Mouse (Mus musculus) heart, embryonic 13.5 days (tissue): ENCODE data around the gene Dnajc14. TPM values are rescaled to one million over a fixed set of nuclear protein-coding genes. Genes with fewer than 3 reads are reported as not detected.
A peak's percentile ranks its signal among the peaks of the same experiment; 100 is the strongest.
"Not testable (repeated sequence)": the region's sequence is repeated elsewhere in the genome, so short reads cannot be mapped to it uniquely, and the experiment has no call there.

Source experiments
- ATAC-seq: fragments of 200-750 bp; cut with Nextera tagmentation; 2 replicates; pipeline ENCODE4 v1.8.0; 2017; ENCODE audit warnings: moderate TSS enrichment; ENCODE audit not compliant: insufficient number of reproducible peaks, low FRiP score, low TSS enrichment; ENCODE audit errors: extremely low read depth
- H3K27ac ChIP-seq: fragments of 300-500 bp; sonication (generic); replicated peaks from 2 replicates; pipeline ENCODE4 v1.5.1; 2015; ENCODE audit warnings: moderate library complexity, mild to moderate bottlenecking, inconsistent platforms
- H3K27me3 ChIP-seq: fragments of 300-500 bp; sonication (generic); replicated peaks from 2 replicates; pipeline ENCODE4 v1.6.1; 2015; ENCODE audit warnings: mild to moderate bottlenecking, inconsistent platforms
- H3K36me3 ChIP-seq: fragments of 300-500 bp; sonication (generic); 2 replicates; pipeline ENCODE4 v1.6.1; 2015; ENCODE audit warnings: mild to moderate bottlenecking, inconsistent platforms
- H3K4me1 ChIP-seq: fragments of 300-500 bp; sonication (generic); 2 replicates; pipeline ENCODE4 v1.6.1; 2015; ENCODE audit warnings: inconsistent platforms
- H3K4me2 ChIP-seq: fragments of 300-500 bp; sonication (generic); 2 replicates; pipeline ENCODE4 v1.6.1; 2015; ENCODE audit warnings: inconsistent platforms, mild to moderate bottlenecking, moderate library complexity
- H3K4me3 ChIP-seq: fragments of 300-500 bp; sonication (generic); 2 replicates; pipeline ENCODE4 v1.5.1; 2015; ENCODE audit warnings: moderate library complexity, mild to moderate bottlenecking, inconsistent platforms
- H3K9ac ChIP-seq: fragments of 300-500 bp; sonication (generic); 2 replicates; pipeline ENCODE4 v1.6.1; 2015; ENCODE audit warnings: inconsistent platforms, mild to moderate bottlenecking, moderate library complexity
- H3K9me3 ChIP-seq: fragments of 300-500 bp; sonication (generic); 2 replicates; pipeline ENCODE4 v1.6.1; 2016; ENCODE audit warnings: inconsistent platforms
- WGBS: fragments of 180-500 bp; shearing (Covaris S2); methylation state at CpG from one replicate; pipeline ENCODE4 v1.1.7; 2015; ENCODE audit warnings: mixed read lengths; 5-methylcytosine and 5-hydroxymethylcytosine counted together
- polyA plus RNA-seq: library from polyadenylated mRNA; unstranded; fragments of >200 nt; fragmentation: Nextera tagmentation; extraction: Ambion mirVana; gene quantifications from 2 replicates; pipeline ENCODE4 v1.2.1, GENCODE M21; 2015

Dnajc14 gene
- polyA plus RNA-seq, 1 experiment from 2014 or later = 35.3 TPM

DNA sequence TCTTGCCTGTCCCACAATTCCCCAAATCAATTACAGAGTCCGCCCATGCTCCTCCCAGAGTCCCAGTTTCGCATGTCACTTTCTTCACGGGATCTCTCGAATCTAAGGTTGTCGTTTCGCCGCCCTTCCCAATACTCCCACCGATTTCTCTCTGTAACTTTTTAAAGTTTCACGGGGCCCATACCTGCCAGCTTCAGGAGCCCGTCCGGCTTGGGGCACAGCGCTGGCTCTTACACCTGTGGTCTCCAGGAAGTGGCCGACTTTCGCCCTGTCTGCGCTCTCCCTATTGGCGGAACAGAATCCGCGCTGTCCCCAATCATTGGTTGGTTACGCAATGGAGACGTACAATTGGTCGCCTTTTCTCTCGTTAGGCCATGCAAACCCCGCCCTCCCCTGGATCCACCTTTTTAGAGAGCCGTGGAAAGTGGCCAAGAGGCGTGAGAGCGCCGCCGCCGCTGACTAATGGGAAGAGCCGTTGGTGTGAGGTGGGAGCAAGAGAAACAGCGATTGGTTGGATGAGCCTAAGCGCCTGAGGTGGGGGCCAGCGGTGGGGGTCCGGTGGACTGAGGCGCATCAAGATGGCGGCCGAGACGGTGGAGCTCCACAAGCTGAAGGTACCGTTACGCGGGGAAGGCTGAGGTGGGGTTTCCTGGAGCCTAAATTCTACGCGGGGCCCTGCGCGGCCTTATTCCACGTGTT is 17.6 kb downstream of the Dnajc14 start, which contains the start of gene Ormdl2:
Gene Ormdl2, minus strand, starts transcription at position 288 of the 699 bp plus-strand sequence.
- Histone ChIP-seq H3K4me1 (peaks cover 29% of the 10 kb centered on the region), H3K27me3 (no peaks in the 10 kb centered on the region), H3K27ac (peak within 1 kb of the TSS; percentile 54), H3K9me3 (no peaks in the 10 kb centered on the region), H3K4me2 (peak within 1 kb of the TSS; percentile 85), H3K4me3 (peak within 1 kb of the TSS; percentile 81), H3K9ac (peak within 1 kb of the TSS; percentile 92), H3K36me3 (peaks cover 48% of the 10 kb centered on the region)
- ATAC-seq = peak; percentile 98
- under 1% methylated on average over 46 of the region's 46 CpGs for WGBS

DNA sequence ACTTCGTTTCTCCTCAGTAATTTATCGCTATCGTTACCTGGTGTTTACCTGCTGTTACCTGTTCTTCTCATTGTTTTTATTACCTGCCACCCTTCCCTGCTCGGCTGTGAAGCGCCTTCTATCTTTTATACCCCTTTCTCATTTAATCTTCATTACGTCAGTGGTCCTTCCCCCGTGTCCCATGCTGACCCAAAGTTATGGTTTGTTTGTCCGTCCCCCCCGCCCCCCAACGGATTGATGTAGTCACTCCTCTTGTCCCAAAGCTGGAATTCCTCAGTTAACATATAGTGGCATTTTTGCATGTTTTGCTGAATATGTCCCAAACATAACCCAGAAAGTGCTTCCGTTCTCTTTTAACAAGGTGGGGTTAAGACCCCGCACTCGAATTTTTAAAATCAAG is 18.3 kb downstream of the Dnajc14 start:
- Histone ChIP-seq H3K36me3 (peaks cover 47% of the 10 kb centered on the region), H3K4me2 (peak overlapping the region; percentile 85), H3K4me3 (peak overlapping the region; percentile 81), H3K27ac (peak overlapping the region; percentile 54), H3K9me3 (no peaks in the 10 kb centered on the region), H3K27me3 (no peaks in the 10 kb centered on the region), H3K9ac (peak overlapping the region; percentile 92), H3K4me1 (peaks cover 29% of the 10 kb centered on the region)
- WGBS = 1% methylated on average over 13 of the region's 13 CpGs
- ATAC-seq = no peak

DNA sequence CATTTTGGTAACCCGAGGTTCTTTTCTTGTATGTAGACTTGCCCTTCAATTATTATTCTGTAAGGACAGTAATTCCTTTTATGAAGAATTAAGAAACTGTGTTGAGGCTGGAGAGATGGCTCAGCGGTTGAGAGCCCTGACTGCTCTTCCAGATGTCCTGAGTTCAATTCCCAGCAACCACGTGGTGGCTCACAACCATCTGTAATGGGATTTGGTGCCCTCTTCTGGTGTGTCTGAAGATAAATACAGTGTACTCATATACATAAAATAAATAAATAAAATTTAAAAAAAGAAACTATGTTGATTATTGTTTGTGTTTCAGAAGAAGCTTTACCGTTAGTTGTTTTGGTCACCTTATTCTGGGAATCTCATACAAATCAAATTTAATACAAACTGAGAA is 19.2 kb downstream of the Dnajc14 start:
- H3K4me1 ChIP-seq = peaks cover 29% of the 10 kb centered on the region
- not testable (repeated sequence) for H3K27ac ChIP-seq, H3K27me3 ChIP-seq, H3K9ac ChIP-seq, H3K9me3 ChIP-seq, ATAC-seq
- H3K4me2 ChIP-seq = peak overlapping the region; percentile 85
- H3K4me3 ChIP-seq = peak overlapping the region; percentile 81
- WGBS = 70% methylated on average over 4 of the region's 4 CpGs
- peaks cover 45% of the 10 kb centered on the region for H3K36me3 ChIP-seq

DNA sequence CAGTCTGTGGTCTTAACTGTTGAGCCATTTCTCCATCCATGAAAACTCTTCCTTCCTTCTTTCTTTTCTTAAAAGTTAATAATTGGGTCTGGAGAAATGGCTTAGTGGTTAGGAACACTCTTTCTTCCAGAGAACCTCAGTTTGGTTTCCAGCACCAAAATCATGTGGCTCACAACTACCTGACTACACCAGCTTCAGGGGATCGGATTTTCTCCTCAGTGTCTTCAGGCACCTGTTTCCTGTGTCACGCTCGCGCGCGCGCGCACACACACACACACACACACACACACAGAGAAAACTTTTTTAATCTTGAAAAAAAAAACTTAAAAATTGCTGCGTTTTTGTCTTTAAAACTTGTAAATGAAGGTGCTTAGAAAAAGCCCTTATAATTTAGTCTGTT is 20.0 kb downstream of the Dnajc14 start:
- Histone ChIP-seq H3K4me1 (peaks cover 29% of the 10 kb centered on the region), H3K4me3 (no peak overlapping the region), H3K9me3 (no peaks in the 10 kb centered on the region), H3K27me3 (no peaks in the 10 kb centered on the region), H3K9ac (no peak overlapping the region), H3K36me3 (peaks cover 42% of the 10 kb centered on the region), H3K4me2 (no peak overlapping the region), H3K27ac (no peak overlapping the region)
- 95% methylated on average over 9 of the region's 9 CpGs for WGBS
- ATAC-seq = no peak

DNA sequence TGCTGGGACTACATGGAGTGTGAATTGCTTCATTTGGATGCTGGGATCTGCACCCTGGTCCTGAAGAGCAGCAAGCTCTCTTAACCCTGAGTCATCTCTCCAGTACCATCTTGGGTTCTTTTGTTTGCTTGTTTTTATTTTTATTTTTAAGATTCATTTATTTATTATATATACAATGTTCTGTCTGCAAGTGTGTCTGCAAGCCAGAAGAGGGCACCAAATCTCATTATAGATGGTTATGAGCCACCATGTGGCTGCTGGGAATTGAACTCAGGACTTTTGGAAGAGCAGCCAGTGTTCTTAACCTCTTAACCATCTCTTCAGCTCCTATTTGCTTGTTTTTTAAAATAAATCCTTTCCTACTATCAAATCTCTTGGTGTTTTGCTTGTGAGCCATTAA is 33.5 kb downstream of the Dnajc14 start:
- Histone ChIP-seq H3K36me3 (peaks cover 92% of the 10 kb centered on the region), H3K9me3 (no peaks in the 10 kb centered on the region), H3K27ac (no peak overlapping the region), H3K4me3 (no peak overlapping the region), H3K9ac (no peak overlapping the region), H3K27me3 (no peaks in the 10 kb centered on the region), H3K4me2 (no peak overlapping the region), H3K4me1 (no peaks in the 10 kb centered on the region)
- no peak for ATAC-seq

DNA sequence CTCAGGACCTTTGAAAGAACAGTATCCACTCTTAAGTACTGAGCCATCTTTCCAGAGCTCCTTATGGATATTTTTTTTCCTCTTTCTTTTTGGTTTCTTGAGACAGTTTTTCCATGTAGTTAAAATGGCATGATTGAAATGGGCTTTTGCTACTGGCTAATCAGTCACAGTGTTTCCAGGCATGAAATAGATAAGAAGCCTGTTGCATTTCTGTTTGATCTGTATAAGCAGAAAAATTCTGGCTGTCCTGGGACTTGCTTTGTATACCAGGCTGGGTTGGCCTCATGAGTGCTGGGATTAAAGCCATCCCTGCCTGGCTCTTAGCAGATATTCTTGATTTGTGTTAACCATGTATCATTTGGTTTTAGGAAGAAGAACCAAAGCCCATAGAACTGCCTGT is 35.6 kb downstream of the Dnajc14 start:
- Histone ChIP-seq H3K4me2 (no peak overlapping the region), H3K27ac (no peak overlapping the region), H3K4me3 (no peak overlapping the region), H3K4me1 (no peaks in the 10 kb centered on the region), H3K27me3 (no peaks in the 10 kb centered on the region), H3K9ac (no peak overlapping the region), H3K9me3 (no peaks in the 10 kb centered on the region), H3K36me3 (peaks cover 86% of the 10 kb centered on the region)
- ATAC-seq = no peak

DNA sequence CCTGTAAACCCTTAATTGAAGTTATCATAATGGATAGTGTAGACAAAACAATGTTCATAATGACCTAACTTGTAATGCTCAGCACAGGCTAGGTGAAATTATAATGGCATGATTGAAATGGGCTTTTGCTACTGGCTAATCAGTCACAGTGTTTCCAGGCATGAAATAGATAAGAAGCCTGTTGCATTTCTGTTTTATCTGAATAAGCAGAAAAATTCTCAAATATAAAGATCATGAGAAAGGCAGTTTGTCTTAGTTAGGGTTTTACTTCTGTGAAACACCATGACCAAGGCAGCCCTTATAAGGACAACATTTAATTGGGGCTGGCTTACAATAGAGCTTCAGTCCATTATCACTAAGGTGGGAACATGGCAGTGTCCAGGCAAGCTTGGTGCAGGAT is 36.8 kb downstream of the Dnajc14 start:
- Histone ChIP-seq H3K4me1 (0 out of 2 replicates have a peak, but pooled peaks cover 3% of the 10 kb centered on the region), H3K36me3 (peaks cover 82% of the 10 kb centered on the region), H3K27ac (no peak overlapping the region), H3K9me3 (no peaks in the 10 kb centered on the region), H3K4me2 (no peak overlapping the region), H3K27me3 (no peaks in the 10 kb centered on the region), H3K4me3 (no peak overlapping the region), H3K9ac (no peak overlapping the region)
- no peak for ATAC-seq

DNA sequence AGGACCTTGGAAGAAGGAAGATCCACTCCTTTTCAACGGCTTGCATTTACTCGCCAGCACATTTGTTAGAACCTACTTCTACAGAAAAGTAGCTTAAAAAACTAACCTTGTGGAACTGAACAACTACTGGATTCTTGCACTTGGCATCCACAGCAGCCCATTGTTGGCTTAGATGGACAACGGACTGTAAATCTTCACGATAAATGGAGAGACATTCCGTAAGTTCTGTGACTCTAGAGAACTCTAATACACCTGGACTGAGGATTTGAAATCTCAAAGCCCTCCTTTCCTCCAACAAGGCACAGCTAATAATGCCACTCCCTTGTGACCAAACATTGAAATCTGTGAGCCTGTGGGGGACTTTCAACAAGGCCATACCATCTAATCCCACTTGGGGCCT is 39.4 kb downstream of the Dnajc14 start:
- no peak overlapping the region for H3K4me2 ChIP-seq
- no peak overlapping the region for H3K9ac ChIP-seq
- no peak for ATAC-seq
- H3K27ac ChIP-seq = no peak overlapping the region
- H3K36me3 ChIP-seq = peaks cover 80% of the 10 kb centered on the region
- 92% methylated on average over 5 of the region's 5 CpGs for WGBS
- H3K9me3 ChIP-seq = no peaks in the 10 kb centered on the region
- H3K27me3 ChIP-seq = no peaks in the 10 kb centered on the region
- H3K4me1 ChIP-seq = 0 out of 2 replicates have a peak, but pooled peaks cover 3% of the 10 kb centered on the region
- no peak overlapping the region for H3K4me3 ChIP-seq

DNA sequence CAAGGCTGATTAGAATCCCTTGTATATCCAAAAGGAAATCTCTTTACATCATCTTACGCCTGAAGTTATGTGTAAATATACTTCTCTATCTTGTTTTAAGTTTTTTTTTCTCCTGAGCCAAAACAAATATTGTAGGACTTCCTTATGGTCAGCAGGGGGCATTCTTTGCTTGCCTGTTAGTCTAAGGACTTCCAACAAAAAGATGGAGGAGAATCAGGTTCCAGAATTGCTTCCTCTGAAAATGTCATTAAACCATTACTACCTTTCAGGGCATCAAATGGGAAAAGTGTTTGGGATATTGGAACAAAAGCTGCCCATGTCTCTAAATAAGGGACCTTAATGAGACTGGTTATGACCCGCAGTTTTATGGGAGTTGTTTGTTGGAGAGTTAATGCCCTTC is 41.7 kb downstream of the Dnajc14 start:
- H3K9me3 ChIP-seq = no peaks in the 10 kb centered on the region
- H3K36me3 ChIP-seq = peaks cover 79% of the 10 kb centered on the region
- H3K9ac ChIP-seq = no peak overlapping the region
- no peak for ATAC-seq
- no peaks in the 10 kb centered on the region for H3K27me3 ChIP-seq
- no peak overlapping the region for H3K27ac ChIP-seq
- H3K4me3 ChIP-seq = no peak overlapping the region
- 75% methylated on average over 2 of the region's 2 CpGs for WGBS
- no peak overlapping the region for H3K4me2 ChIP-seq
- H3K4me1 ChIP-seq = 0 out of 2 replicates have a peak, but pooled peaks cover 3% of the 10 kb centered on the region

DNA sequence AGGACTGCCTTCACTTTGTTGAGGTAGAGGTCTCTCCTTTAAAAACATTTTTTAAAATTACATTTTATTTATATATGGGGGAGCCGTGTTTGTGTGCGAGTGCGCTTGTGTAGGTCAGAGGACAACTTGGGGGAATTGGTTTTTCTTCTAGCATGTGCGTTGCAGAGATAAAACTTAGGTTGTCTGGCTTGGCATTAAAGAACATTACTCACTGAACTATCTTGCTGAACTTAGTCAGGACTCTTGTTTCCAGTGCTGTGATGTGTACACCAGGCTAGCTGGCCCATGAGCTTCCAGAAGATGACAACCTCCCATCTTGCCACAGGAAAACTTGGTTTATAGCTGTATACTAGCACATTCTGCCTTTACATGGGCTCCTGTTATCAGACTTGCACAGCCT is 42.8 kb downstream of the Dnajc14 start:
- no peaks in the 10 kb centered on the region for H3K9me3 ChIP-seq
- ATAC-seq = no peak
- H3K9ac ChIP-seq = no peak overlapping the region
- no peak overlapping the region for H3K27ac ChIP-seq
- 90% methylated on average over 4 of the region's 4 CpGs for WGBS
- H3K4me3 ChIP-seq = no peak overlapping the region
- H3K27me3 ChIP-seq = no peaks in the 10 kb centered on the region
- no peak overlapping the region for H3K4me2 ChIP-seq
- peaks cover 75% of the 10 kb centered on the region for H3K36me3 ChIP-seq
- 0 out of 2 replicates have a peak, but pooled peaks cover 3% of the 10 kb centered on the region for H3K4me1 ChIP-seq

DNA sequence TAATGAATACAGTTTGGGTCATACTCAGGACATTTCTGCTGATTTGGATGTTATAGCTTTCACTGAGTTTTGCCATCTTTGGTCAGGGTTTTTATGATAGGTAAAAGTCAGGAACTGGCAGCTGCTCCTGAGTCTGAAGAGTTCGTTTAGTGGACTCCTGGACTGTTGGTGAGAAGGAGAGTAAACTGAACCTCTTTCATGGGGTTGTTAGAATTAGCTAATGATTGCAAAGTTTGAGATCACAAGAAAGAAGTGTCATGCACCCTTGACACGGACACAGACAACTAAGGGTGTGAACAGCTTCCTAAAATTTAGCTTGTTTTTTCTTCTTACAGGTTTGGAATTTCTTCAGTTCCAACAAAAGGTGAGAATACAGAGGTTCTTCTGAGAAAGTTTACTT is 44.6 kb downstream of the Dnajc14 start:
- Histone ChIP-seq H3K36me3 (peaks cover 69% of the 10 kb centered on the region), H3K4me3 (no peak overlapping the region), H3K4me1 (0 out of 2 replicates have a peak, but pooled peaks cover 3% of the 10 kb centered on the region), H3K9me3 (no peaks in the 10 kb centered on the region), H3K4me2 (no peak overlapping the region), H3K9ac (no peak overlapping the region), H3K27ac (no peak overlapping the region), H3K27me3 (no peaks in the 10 kb centered on the region)
- no peak for ATAC-seq
- 67% methylated on average over 2 of the region's 2 CpGs for WGBS

DNA sequence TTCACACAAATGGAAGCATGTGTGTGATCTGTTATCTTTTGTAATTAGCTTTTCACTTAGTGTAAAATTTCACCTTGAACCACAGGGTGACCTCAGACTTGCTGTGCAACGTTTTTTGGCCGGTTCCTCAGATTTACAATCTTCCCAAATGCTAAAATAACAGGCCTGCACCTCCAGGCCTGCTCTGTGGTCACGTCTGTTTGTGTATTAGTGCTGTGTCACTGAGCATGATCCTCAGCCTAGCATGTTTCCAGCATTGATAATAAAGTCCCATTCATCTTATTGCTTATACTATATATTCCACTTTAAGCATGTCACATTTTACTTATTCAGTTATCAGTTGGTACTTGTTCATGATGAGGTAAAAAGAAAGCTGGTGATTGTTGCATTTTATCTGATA is 46.5 kb downstream of the Dnajc14 start:
- H3K4me1 ChIP-seq = no peaks in the 10 kb centered on the region
- H3K4me2 ChIP-seq = no peak overlapping the region
- ATAC-seq = no peak
- H3K4me3 ChIP-seq = no peak overlapping the region
- H3K27me3 ChIP-seq = no peaks in the 10 kb centered on the region
- peaks cover 66% of the 10 kb centered on the region for H3K36me3 ChIP-seq
- no peaks in the 10 kb centered on the region for H3K9me3 ChIP-seq
- WGBS = 82% methylated on average over 3 of the region's 3 CpGs
- H3K27ac ChIP-seq = no peak overlapping the region
- H3K9ac ChIP-seq = no peak overlapping the region
